Mouse (Mus musculus): ENCODE data around the gene Bcl2l15. TPM values are rescaled to one million over a fixed set of nuclear protein-coding genes. Genes with fewer than 3 reads are reported as not detected.

Gene Bcl2l15
- total RNA-seq, 2 experiments from 2014 or later, result not detected

GRCm38 (mm10) chr3:103867424-103867971 lies 35.1 kb downstream of the Bcl2l15 start:
- DNase-seq (ENCODE audit: low spot score in 2 of 2), result no peak

DNA sequence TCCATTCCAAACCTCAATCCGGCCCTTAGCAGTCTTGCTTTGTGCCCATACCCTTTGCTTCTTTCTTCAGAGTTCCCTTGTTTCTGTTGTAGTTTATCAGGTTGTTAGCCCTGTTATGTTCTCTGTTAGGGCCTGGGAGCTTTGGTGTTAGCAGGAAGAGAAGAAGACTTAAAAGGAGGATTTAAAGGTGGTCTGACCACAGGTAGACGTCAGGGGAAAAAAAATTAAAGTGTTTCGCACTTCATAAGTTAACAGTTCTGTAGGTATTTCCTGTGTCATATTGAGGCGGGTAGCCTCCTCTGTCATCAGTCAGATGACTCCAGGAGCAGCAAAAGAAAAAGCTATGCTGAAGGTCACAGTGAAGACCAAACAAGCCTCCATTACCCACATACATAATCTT lies 35.6 kb downstream of the Bcl2l15 start:
- no peak for DNase-seq (ENCODE audit: low spot score in 2 of 2)

GRCm38 (mm10) chr3:103872663-103873098 lies 40.3 kb downstream of the Bcl2l15 start:
- no peak for DNase-seq (ENCODE audit: low spot score in 2 of 2)

DNA sequence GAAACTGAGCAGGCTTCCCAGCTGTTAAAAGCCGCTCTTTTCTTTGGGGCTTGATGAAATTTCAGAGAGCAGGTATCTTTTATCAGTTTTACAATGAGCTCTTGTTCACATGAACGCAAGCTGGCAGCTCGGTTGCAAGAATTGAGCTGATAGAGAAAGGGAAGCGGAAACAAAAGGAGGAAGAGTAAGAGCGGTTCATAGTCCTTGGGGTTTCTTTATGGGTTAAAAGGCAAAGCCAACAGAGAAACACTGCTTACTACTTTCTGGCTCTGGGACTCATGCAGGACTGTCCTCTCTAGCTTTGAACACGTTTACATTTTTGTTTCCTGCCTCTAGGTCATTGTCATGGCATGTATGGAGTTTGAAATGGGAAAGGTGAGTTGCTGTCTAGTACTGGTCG lies 41.9 kb downstream of the Bcl2l15 start:
- DNase-seq (ENCODE audit: low spot score in 2 of 2), result no peak

DNA sequence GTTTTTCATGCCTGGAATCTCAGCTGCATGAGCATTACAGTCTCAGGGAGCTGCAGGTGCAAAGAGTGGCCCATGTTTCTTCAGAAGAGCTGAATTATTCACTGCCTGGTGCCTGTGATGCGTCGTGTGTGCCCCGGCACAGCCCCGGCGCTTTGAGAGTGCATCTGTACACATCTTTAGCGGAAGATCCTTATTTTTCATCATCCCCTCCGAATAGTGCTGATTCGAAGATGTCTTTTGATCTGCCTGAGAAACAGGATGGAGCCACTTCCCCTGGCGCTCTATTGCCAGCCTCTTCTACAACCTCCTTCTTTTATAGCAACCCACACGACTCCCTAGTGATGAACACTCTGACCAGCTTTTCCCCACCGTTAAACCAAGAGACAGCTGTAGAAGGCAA lies 53.5 kb downstream of the Bcl2l15 start:
- DNase-seq (ENCODE audit: low spot score in 2 of 2), result no peak

DNA sequence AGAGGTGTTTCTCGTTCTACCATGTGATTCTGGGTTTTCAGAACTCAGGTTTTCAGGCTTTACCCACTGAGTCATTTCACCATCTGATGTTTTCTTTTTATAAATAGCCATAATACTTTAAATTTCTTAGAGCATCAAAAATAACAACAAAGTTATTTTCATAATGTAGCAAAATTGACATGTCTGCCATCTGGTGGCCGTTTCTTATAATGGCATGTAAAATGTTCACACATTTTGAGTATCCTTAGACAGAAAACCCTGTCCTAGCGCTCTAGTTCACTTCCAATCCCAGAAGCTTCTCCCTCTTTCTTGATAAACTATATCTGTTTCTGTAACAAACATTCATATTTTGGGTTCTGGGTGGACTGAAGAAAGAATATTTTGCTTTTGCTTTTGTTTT lies 55.2 kb downstream of the Bcl2l15 start:
- peak in 1 of 2 experiments; percentile 16 for DNase-seq (ENCODE audit: low spot score in 2 of 2)

- no peak for DNase-seq (ENCODE audit: low spot score in 2 of 2)
These were observed 61.0 kb downstream of the Bcl2l15 start for GRCm38 (mm10) chr3:103893374-103893773.

Other genes starting within 250 kb of the Bcl2l15 start
- 1 to 10 TPM in 1 of 2 experiments, not detected in 1; 1.8 TPM for gene Atg4a-ps, start 186.5 kb upstream of the Bcl2l15 start, total RNA-seq (2021)
- 10 to 100 TPM; 17.3 to 24.4 TPM for gene Olfml3, start 94.6 kb upstream of the Bcl2l15 start, total RNA-seq (2021)
- not detected for gene Gm10964, start 93.2 kb upstream of the Bcl2l15 start, total RNA-seq (2021)
- gene Hipk1, start 41.0 kb upstream of the Bcl2l15 start, total RNA-seq (2021), result 100 to 1,000 TPM; 122 to 141 TPM
- 10 to 100 TPM; 11.7 to 14.1 TPM for gene Dclre1b, start 23.2 kb upstream of the Bcl2l15 start, total RNA-seq (2021)
- 10 to 100 TPM; 13.4 to 15.5 TPM for gene Ap4b1, start 23.1 kb upstream of the Bcl2l15 start, total RNA-seq (2021)
- gene Gm43064, start 23.0 kb upstream of the Bcl2l15 start, total RNA-seq (2021), result under 1 TPM; 0.13 to 0.43 TPM
- gene Ptpn22, start 27.2 kb downstream of the Bcl2l15 start, total RNA-seq (2021), result 1 to 10 TPM; 1.6 to 2.3 TPM
- gene Rsbn1, start 81.5 kb downstream of the Bcl2l15 start, total RNA-seq (2021), result 10 to 100 TPM; 13.4 to 18.7 TPM
- gene Phtf1, start 135.5 kb downstream of the Bcl2l15 start, total RNA-seq (2021), result 10 to 100 TPM; 15.8 to 17.4 TPM